10 mouse cellular contexts compared by ENCODE assay signal in genomic region chr10:127744661-127745060, GRCm38 (mm10). TPM values are rescaled to one million over a fixed set of nuclear protein-coding genes. Genes with fewer than 3 reads are reported as not detected.
DNase-seq lines count a peak whose midpoint lies in the region; ATAC-seq and TF ChIP-seq lines count a peak whose summit lies in the region.
"Had no signal": no experiment of that assay in that cellular context is flagged by ENCODE, and none has a peak within 500 bp of the region (broad histone marks: within the 10 kb centered on the region; RNA-seq: fewer than 3 reads in every experiment).

No protein-coding gene starts in this region.

- H3K27me3 ChIP-seq in heart, postnatal 0 days (ENCODE audit: control insufficient read depth, insufficient read depth, low read length): no peaks in the 10 kb centered on the region
- H3K27me3 ChIP-seq in heart, embryonic 12.5 days (replicated peaks): no peaks in the 10 kb centered on the region
- H3K27me3 ChIP-seq in liver, postnatal 0 days (ENCODE audit: insufficient read depth, low read length): no peaks in the 10 kb centered on the region
- H3K27me3 ChIP-seq: embryonic facial prominence, embryonic 15.5 days; megakaryocyte, embryonic 14.5 days had no signal

- peak; percentile 51 for TF ChIP-seq CTCF in heart, postnatal 0 days (IDR thresholded peaks at IDR 0.05; ENCODE audit: low read depth)
- peak; percentile 37 for TF ChIP-seq CTCF in cortical plate, adult 2 months (IDR thresholded peaks at IDR 0.05; ENCODE audit: extremely low read depth, insufficient read depth, low read length)
- TF ChIP-seq CTCF in liver, postnatal 0 days (IDR thresholded peaks at IDR 0.05; ENCODE audit: low read depth): peak; percentile 78

- peaks cover 62% of the 10 kb centered on the region for H3K36me3 ChIP-seq in heart, postnatal 0 days (replicated peaks; ENCODE audit: control insufficient read depth, insufficient read depth, low read length)
- H3K36me3 ChIP-seq in heart, embryonic 12.5 days: peaks cover 68% of the 10 kb centered on the region
- H3K36me3 ChIP-seq in liver, postnatal 0 days (replicated peaks; ENCODE audit: insufficient read depth, low read length): peaks cover 38% of the 10 kb centered on the region

- ATAC-seq in heart, postnatal 0 days (ENCODE audit: insufficient read depth, low read depth): no peak
- no peak for ATAC-seq in heart, embryonic 12.5 days (ENCODE audit: insufficient number of reproducible peaks, low FRiP score)
- ATAC-seq in liver, postnatal 0 days: peak; percentile 35

- no peak for DNase-seq in heart, postnatal 0 days (ENCODE audit: low spot score)
- DNase-seq in urinary bladder, postnatal 25 days (ENCODE audit: low spot score): peak; percentile 29
- DNase-seq in urinary bladder, adult 18-20 months (ENCODE audit: low spot score in 2 of 2): no peak
- DNase-seq in liver, postnatal 0 days: peak; percentile 77
- peak; percentile 53 for DNase-seq in thymus, postnatal 0 days (ENCODE audit: low spot score)
- no peak for DNase-seq in ovary, postnatal 10 days (ENCODE audit: low spot score)

- TF ChIP-seq POLR2A in cortical plate, adult 2 months (IDR thresholded peaks at IDR 0.05; ENCODE audit: extremely low read depth, insufficient read depth, low read length): no peak

- WGBS in heart, postnatal 0 days: 67% methylated on average over 5 of the region's 5 CpGs
- 67% methylated on average over 5 of the region's 5 CpGs for WGBS in heart, embryonic 12.5 days
- WGBS in liver, postnatal 0 days (ENCODE audit: insufficient replicate concordance): 71% methylated on average over 5 of the region's 5 CpGs

- H3K27ac ChIP-seq in heart, postnatal 0 days (ENCODE audit: low read depth): no peak overlapping the region
- H3K27ac ChIP-seq in heart, embryonic 12.5 days (ENCODE audit: poor library complexity, severe bottlenecking): no peak overlapping the region
- no peak overlapping the region for H3K27ac ChIP-seq in cortical plate, adult 2 months (ENCODE audit: insufficient read depth, low read length)
- no peak overlapping the region; the same call in 1 of the 2 replicates for H3K27ac ChIP-seq in liver, postnatal 0 days (ENCODE audit: low read depth)
- H3K27ac ChIP-seq: embryonic facial prominence, embryonic 15.5 days had no signal

- H3K9ac ChIP-seq in heart, postnatal 0 days (replicated peaks; ENCODE audit: low read depth, low read length): no peak overlapping the region
- no peak overlapping the region for H3K9ac ChIP-seq in heart, embryonic 12.5 days
- no peak overlapping the region for H3K9ac ChIP-seq in liver, postnatal 0 days (replicated peaks)
- H3K9ac ChIP-seq: embryonic facial prominence, embryonic 15.5 days had no signal

- TF ChIP-seq EP300 in heart, postnatal 0 days (IDR thresholded peaks at IDR 0.05; ENCODE audit: low read depth): no peak
- no peak for TF ChIP-seq EP300 in liver, postnatal 0 days (IDR thresholded peaks at IDR 0.05; ENCODE audit: low read depth)

- H3K4me2 ChIP-seq in heart, postnatal 0 days (ENCODE audit: low read depth, low read length): no peak overlapping the region
- H3K4me2 ChIP-seq in heart, embryonic 12.5 days: no peak overlapping the region
- H3K4me2 ChIP-seq in liver, postnatal 0 days (ENCODE audit: low read depth, low read length): no peak overlapping the region
- H3K4me2 ChIP-seq: embryonic facial prominence, embryonic 15.5 days had no signal

- H3K4me1 ChIP-seq in heart, postnatal 0 days (ENCODE audit: control insufficient read depth, insufficient read depth): peaks cover 9% of the 10 kb centered on the region
- peaks cover 29% of the 10 kb centered on the region for H3K4me1 ChIP-seq in heart, embryonic 12.5 days (replicated peaks)
- H3K4me1 ChIP-seq in cortical plate, adult 2 months (ENCODE audit: control insufficient read depth, insufficient read depth, low read length): no peaks in the 10 kb centered on the region
- H3K4me1 ChIP-seq in liver, postnatal 0 days (ENCODE audit: insufficient read depth): peaks cover 37% of the 10 kb centered on the region

- H3K9me3 ChIP-seq in heart, postnatal 0 days (replicated peaks; ENCODE audit: control insufficient read depth, low read length): no peaks in the 10 kb centered on the region
- H3K9me3 ChIP-seq in heart, embryonic 12.5 days (replicated peaks): no peaks in the 10 kb centered on the region
- H3K9me3 ChIP-seq in liver, postnatal 0 days (ENCODE audit: low read length): no peaks in the 10 kb centered on the region
- H3K9me3 ChIP-seq: embryonic facial prominence, embryonic 15.5 days had no signal

- no peak overlapping the region for H3K4me3 ChIP-seq in heart, postnatal 0 days (ENCODE audit: low read depth, low read length)
- H3K4me3 ChIP-seq in heart, embryonic 12.5 days: no peak overlapping the region
- no peak overlapping the region for H3K4me3 ChIP-seq in cortical plate, adult 2 months (ENCODE audit: insufficient read depth, low read length)
- no peak overlapping the region for H3K4me3 ChIP-seq in liver, postnatal 0 days (ENCODE audit: low read depth, low read length)
- H3K4me3 ChIP-seq: embryonic facial prominence, embryonic 15.5 days; megakaryocyte, embryonic 14.5 days had no signal

RNA-seq across cellular contexts. Expression of gene Zbtb39, which starts 5.3 kb away (rescaled TPM):
- 5.2 and 5.8 TPM in 2 replicates for total RNA-seq in heart, postnatal 0 days (2014; rRNA removed; ENCODE audit: low replicate concordance)
- 0.94 and 1.1 TPM in 2 replicates for polyA plus RNA-seq in heart, postnatal 0 days (2015; fragmentation: Nextera tagmentation; extraction: Ambion mirVana)
- polyA plus RNA-seq in heart, embryonic 12.5 days (2016; fragmentation: Nextera tagmentation; extraction: Ambion mirVana): 2.5 TPM in 2 replicates
- 5.0 and 5.4 TPM in 2 replicates for polyA plus RNA-seq in cortical plate, adult 2 months (2012; rRNA removed)
- 1.0 and 1.1 TPM in 2 replicates for polyA plus RNA-seq in liver, postnatal 0 days (2015; fragmentation: Nextera tagmentation; extraction: Ambion mirVana)
- 1.3 and 1.7 TPM in 2 replicates for polyA plus RNA-seq in thymus, postnatal 0 days (2015; fragmentation: Nextera tagmentation; extraction: Ambion mirVana)

RNA-seq across cellular contexts. Expression of gene Gpr182, which starts 6.9 kb away (rescaled TPM):
- total RNA-seq in heart, postnatal 0 days (2014; rRNA removed; ENCODE audit: low replicate concordance): 13.6 and 20.6 TPM in 2 replicates
- 9.9 and 11.2 TPM in 2 replicates for polyA plus RNA-seq in heart, postnatal 0 days (2015; fragmentation: Nextera tagmentation; extraction: Ambion mirVana)
- 22.2 and 23.4 TPM in 2 replicates for polyA plus RNA-seq in heart, embryonic 12.5 days (2016; fragmentation: Nextera tagmentation; extraction: Ambion mirVana)
- 1.3 and 1.4 TPM in 2 replicates for polyA plus RNA-seq in cortical plate, adult 2 months (2012; rRNA removed)
- polyA plus RNA-seq in liver, postnatal 0 days (2015; fragmentation: Nextera tagmentation; extraction: Ambion mirVana): 16.1 and 17.3 TPM in 2 replicates
- 0.90 and 1.1 TPM in 2 replicates for polyA plus RNA-seq in thymus, postnatal 0 days (2015; fragmentation: Nextera tagmentation; extraction: Ambion mirVana)

RNA-seq across cellular contexts. Expression of gene Rdh1, which starts 14.9 kb away (rescaled TPM):
- total RNA-seq in heart, postnatal 0 days (2014; rRNA removed; ENCODE audit: low replicate concordance): not detected in 2 replicates
- polyA plus RNA-seq in heart, postnatal 0 days (2015; fragmentation: Nextera tagmentation; extraction: Ambion mirVana): not detected in 2 replicates
- polyA plus RNA-seq in heart, embryonic 12.5 days (2016; fragmentation: Nextera tagmentation; extraction: Ambion mirVana): not detected in 2 replicates
- 0.15 and 0.25 TPM in 2 replicates for polyA plus RNA-seq in cortical plate, adult 2 months (2012; rRNA removed)
- 0.20 TPM in 2 replicates for polyA plus RNA-seq in liver, postnatal 0 days (2015; fragmentation: Nextera tagmentation; extraction: Ambion mirVana)
- 0.03 TPM in 1 of 2 replicates, not detected in the other for polyA plus RNA-seq in thymus, postnatal 0 days (2015; fragmentation: Nextera tagmentation; extraction: Ambion mirVana)

RNA-seq across cellular contexts. Expression of gene Rdh16f1, which starts 14.9 kb away (rescaled TPM):
- not detected in 2 replicates for total RNA-seq in heart, postnatal 0 days (2014; rRNA removed; ENCODE audit: low replicate concordance)
- polyA plus RNA-seq in heart, postnatal 0 days (2015; fragmentation: Nextera tagmentation; extraction: Ambion mirVana): 0.22 TPM in 1 of 2 replicates, not detected in the other
- not detected in 2 replicates for polyA plus RNA-seq in heart, embryonic 12.5 days (2016; fragmentation: Nextera tagmentation; extraction: Ambion mirVana)
- polyA plus RNA-seq in cortical plate, adult 2 months (2012; rRNA removed): 1.2 TPM in 1 of 2 replicates, not detected in the other
- polyA plus RNA-seq in liver, postnatal 0 days (2015; fragmentation: Nextera tagmentation; extraction: Ambion mirVana): 0.69 TPM in 1 of 2 replicates, not detected in the other
- polyA plus RNA-seq in thymus, postnatal 0 days (2015; fragmentation: Nextera tagmentation; extraction: Ambion mirVana): 0.09 TPM in 1 of 2 replicates, not detected in the other

RNA-seq across cellular contexts. Expression of gene Tac2, which starts 20.4 kb away (rescaled TPM):
- total RNA-seq in heart, postnatal 0 days (2014; rRNA removed; ENCODE audit: low replicate concordance): not detected in 2 replicates
- polyA plus RNA-seq in heart, postnatal 0 days (2015; fragmentation: Nextera tagmentation; extraction: Ambion mirVana): 0.23 and 0.25 TPM in 2 replicates
- polyA plus RNA-seq in heart, embryonic 12.5 days (2016; fragmentation: Nextera tagmentation; extraction: Ambion mirVana): 4.4 and 16.9 TPM in 2 replicates
- 25.9 and 31.9 TPM in 2 replicates for polyA plus RNA-seq in cortical plate, adult 2 months (2012; rRNA removed)
- polyA plus RNA-seq in liver, postnatal 0 days (2015; fragmentation: Nextera tagmentation; extraction: Ambion mirVana): 1.9 and 2.3 TPM in 2 replicates
- 3.1 and 3.9 TPM in 2 replicates for polyA plus RNA-seq in thymus, postnatal 0 days (2015; fragmentation: Nextera tagmentation; extraction: Ambion mirVana)

Comparison
In these comparisons a context has a peak if more than half of its experiments do, and no peak if none do; other contexts are left out.
1. DNase-seq: peak in urinary bladder, postnatal 25 days (single experiment), liver, postnatal 0 days (single experiment) and thymus, postnatal 0 days (single experiment); none in heart, postnatal 0 days (single experiment), urinary bladder, adult 18-20 months (0 of 2) and ovary, postnatal 10 days (single experiment).
2. Peak in every context shown above with its lines, with median percentiles within 50 percentile points of each other: CTCF ChIP-seq.